Mouse (Mus musculus) forebrain, embryonic 14.5 days (tissue): ENCODE data around the gene Msx2. TPM values are rescaled to one million over a fixed set of nuclear protein-coding genes. Genes with fewer than 3 reads are reported as not detected.

Experiments used
- ATAC-seq: fragments of 200-750 bp; cut with Nextera tagmentation; 2 replicates; pipeline ENCODE4 v1.8.0; 2017; ENCODE audit warnings: mild to moderate bottlenecking, moderate library complexity
- DNase-seq: peaks from one replicate; pipeline ENCODE4 v3.0.0-alpha.2; 2015; ENCODE audit warnings: low spot score
- H3K27ac ChIP-seq: fragments of 300-500 bp; sonication (generic); 2 replicates; pipeline ENCODE4 v1.5.1; 2014; ENCODE audit warnings: low read depth, mild to moderate bottlenecking, control low read depth, low read length, moderate library complexity
- H3K27me3 ChIP-seq: fragments of 300-500 bp; sonication (generic); replicated peaks from 2 replicates; pipeline ENCODE4 v1.6.1; 2014; ENCODE audit warnings: low read length, control low read depth, mixed read lengths; ENCODE audit not compliant: control insufficient read depth, insufficient read depth
- H3K36me3 ChIP-seq: fragments of 300-500 bp; sonication (generic); 2 replicates; pipeline ENCODE4 v1.6.1; 2014; ENCODE audit warnings: low read length, control low read depth; ENCODE audit not compliant: control insufficient read depth, insufficient read depth
- H3K4me1 ChIP-seq: fragments of 300-500 bp; sonication (generic); 2 replicates; pipeline ENCODE4 v1.6.1; 2014; ENCODE audit warnings: antibody characterized with exemption, low read length, control low read depth; ENCODE audit not compliant: control insufficient read depth, insufficient read depth
- H3K4me2 ChIP-seq: fragments of 300-500 bp; sonication (generic); 2 replicates; pipeline ENCODE4 v1.6.1; 2014; ENCODE audit warnings: mild to moderate bottlenecking, control low read depth, low read length
- H3K4me3 ChIP-seq: fragments of 300-500 bp; sonication (generic); 2 replicates; pipeline ENCODE4 v1.5.1; 2014; ENCODE audit warnings: low read depth, low read length, control low read depth
- H3K9ac ChIP-seq: fragments of 300-500 bp; sonication (generic); 2 replicates; pipeline ENCODE4 v1.6.1; 2014; ENCODE audit warnings: mild to moderate bottlenecking, low read length, control low read depth, moderate library complexity
- H3K9me3 ChIP-seq: fragments of 300-500 bp; sonication (generic); replicated peaks from 2 replicates; pipeline ENCODE4 v1.6.1; 2016; ENCODE audit warnings: low read length, control low read depth, mixed read lengths; ENCODE audit not compliant: control insufficient read depth
- WGBS: fragments of 180-500 bp; shearing (Covaris S2); extraction: QIAGEN DNeasy Blood & Tissue Kit; methylation state at CpG from one replicate; pipeline ENCODE4 v1.1.7; 2014; 5-methylcytosine and 5-hydroxymethylcytosine counted together
- polyA plus RNA-seq: library from polyadenylated mRNA; unstranded; fragments of >200 nt; fragmentation: Nextera tagmentation; extraction: Ambion mirVana; gene quantifications from 2 replicates; pipeline ENCODE4 v1.2.1, GENCODE M21; 2014

The Msx2 gene
- polyA plus RNA-seq, 1 experiment from 2014 or later, result 0.44 TPM

- ATAC-seq, result no peak
- 67% methylated on average over 5 of the region's 5 CpGs for WGBS
- H3K36me3 ChIP-seq, result no peaks in the 10 kb centered on the region
- H3K4me3 ChIP-seq, result no peak overlapping the region
- no peak overlapping the region for H3K4me2 ChIP-seq
- no peaks in the 10 kb centered on the region for H3K4me1 ChIP-seq
- no peak overlapping the region for H3K9ac ChIP-seq
- no peaks in the 10 kb centered on the region for H3K9me3 ChIP-seq
- H3K27ac ChIP-seq, result no peak overlapping the region
- no peak for DNase-seq
- no peaks in the 10 kb centered on the region for H3K27me3 ChIP-seq
Observed at GRCm38 (mm10) chr13:53441307-53442028, 31.4 kb downstream of the Msx2 start.

GRCm38 (mm10) chr13:53439957-53440356, 32.9 kb downstream of the Msx2 start:
- WGBS, result 73% methylated on average over 3 of the region's 3 CpGs
- no peaks in the 10 kb centered on the region for H3K4me1 ChIP-seq
- H3K27me3 ChIP-seq, result no peaks in the 10 kb centered on the region
- no peak for DNase-seq
- H3K36me3 ChIP-seq, result no peaks in the 10 kb centered on the region
- no peaks in the 10 kb centered on the region for H3K9me3 ChIP-seq
- H3K4me2 ChIP-seq, result no peak overlapping the region
- H3K4me3 ChIP-seq, result no peak overlapping the region
- no peak overlapping the region for H3K9ac ChIP-seq
- no peak for ATAC-seq
- H3K27ac ChIP-seq, result no peak overlapping the region

- Histone ChIP-seq H3K4me1 (no peaks in the 10 kb centered on the region), H3K4me3 (no peak overlapping the region), H3K36me3 (no peaks in the 10 kb centered on the region), H3K27me3 (no peaks in the 10 kb centered on the region), H3K4me2 (no peak overlapping the region), H3K9me3 (no peaks in the 10 kb centered on the region), H3K9ac (no peak overlapping the region), H3K27ac (no peak overlapping the region)
- DNase-seq (peak; percentile 89), ATAC-seq (no peak)
- WGBS, result 25% methylated on average over 7 of the region's 7 CpGs
Observed at GRCm38 (mm10) chr13:53426507-53426906, 46.4 kb downstream of the Msx2 start.

- H3K9me3 ChIP-seq, result no peaks in the 10 kb centered on the region
- no peaks in the 10 kb centered on the region for H3K36me3 ChIP-seq
- 80% methylated on average over 4 of the region's 4 CpGs for WGBS
Observed at GRCm38 (mm10) chr13:53421189-53421588, 51.7 kb downstream of the Msx2 start.

GRCm38 (mm10) chr13:53420741-53421140, 52.1 kb downstream of the Msx2 start:
- H3K4me3 ChIP-seq, result no peak overlapping the region
- no peak overlapping the region for H3K27ac ChIP-seq
- DNase-seq, result no peak
- H3K27me3 ChIP-seq, result no peaks in the 10 kb centered on the region
- no peak overlapping the region for H3K4me2 ChIP-seq
- H3K36me3 ChIP-seq, result no peaks in the 10 kb centered on the region
- WGBS, result 82% methylated on average over 4 of the region's 4 CpGs
- H3K9ac ChIP-seq, result no peak overlapping the region
- no peaks in the 10 kb centered on the region for H3K9me3 ChIP-seq
- H3K4me1 ChIP-seq, result no peaks in the 10 kb centered on the region
- no peak for ATAC-seq

More at GRCm38 (mm10) chr13:53421189-53421588, 51.7 kb downstream of the Msx2 start:
- no peak for DNase-seq
- Histone ChIP-seq H3K9ac (no peak overlapping the region), H3K4me3 (no peak overlapping the region), H3K27ac (no peak overlapping the region), H3K4me2 (no peak overlapping the region), H3K27me3 (no peaks in the 10 kb centered on the region), H3K4me1 (no peaks in the 10 kb centered on the region)
- no peak for ATAC-seq

- Histone ChIP-seq H3K27ac (no peak overlapping the region), H3K4me2 (no peak overlapping the region), H3K4me1 (no peaks in the 10 kb centered on the region), H3K9ac (no peak overlapping the region), H3K9me3 (no peaks in the 10 kb centered on the region), H3K4me3 (no peak overlapping the region), H3K36me3 (no peaks in the 10 kb centered on the region), H3K27me3 (no peaks in the 10 kb centered on the region)
- ATAC-seq (no peak), DNase-seq (no peak)
- 87% methylated on average over 8 of the region's 8 CpGs for WGBS
Observed at GRCm38 (mm10) chr13:53419681-53420080, 53.2 kb downstream of the Msx2 start.

GRCm38 (mm10) chr13:53417701-53418100, 55.2 kb downstream of the Msx2 start:
- WGBS, result 91% methylated on average over 6 of the region's 6 CpGs
- H3K4me2 ChIP-seq, result no peak overlapping the region
- no peaks in the 10 kb centered on the region for H3K4me1 ChIP-seq
- H3K4me3 ChIP-seq, result no peak overlapping the region
- H3K9me3 ChIP-seq, result no peaks in the 10 kb centered on the region
- no peak for DNase-seq
- H3K9ac ChIP-seq, result no peak overlapping the region
- H3K27ac ChIP-seq, result no peak overlapping the region
- no peaks in the 10 kb centered on the region for H3K27me3 ChIP-seq
- ATAC-seq, result no peak
- no peaks in the 10 kb centered on the region for H3K36me3 ChIP-seq

Other genes with a start within 250 kb of the Msx2 start
- 2.2 and 2.6 TPM in 2 replicates for gene Ror2, start 186.9 kb downstream of the Msx2 start, polyA plus RNA-seq
- 31.3 and 34.4 TPM in 2 replicates for gene Sptlc1, start 95.7 kb downstream of the Msx2 start, polyA plus RNA-seq